Mouse (Mus musculus) frontal cortex, adult 2 months (tissue): Measurements from ENCODE around the gene Tfap2e. TPM values are rescaled to one million over a fixed set of nuclear protein-coding genes. Genes with fewer than 3 reads are reported as not detected.

Source experiments
- DNase-seq, 2 experiments: peaks; one replicate each; pipeline ENCODE4 v3.0.0; 2022; ENCODE audit warnings: low spot score in 1 of 2; ENCODE audit errors: extremely low spot score in 1 of 2
- polyA plus RNA-seq: library from polyadenylated mRNA; depleted of rRNA; stranded (reverse); fragments of >200 nt; gene quantifications from 2 replicates; pipeline ENCODE4 v1.2.3, GENCODE M21; 2012; rRNA removed

The Tfap2e gene
- 0.04 TPM in 1 of 2 replicates, not detected in the other for polyA plus RNA-seq

- no peak for DNase-seq
These were observed at the start of gene Tfap2e for GRCm38 (mm10) chr4:126736001-126736414. Gene Tfap2e, minus strand, starts transcription at chr4:126736240.

GRCm38 (mm10) chr4:126782996-126783395 lies 47.0 kb upstream of the Tfap2e start:
- peak; percentile 36 to 74 for DNase-seq

GRCm38 (mm10) chr4:126782512-126782911 lies 46.5 kb upstream of the Tfap2e start:
- no peak for DNase-seq

- no peak for DNase-seq
These were observed 45.8 kb upstream of the Tfap2e start for GRCm38 (mm10) chr4:126781871-126782270.

- peak in 1 of 2 experiments; percentile 45 for DNase-seq
These were observed 44.1 kb upstream of the Tfap2e start for GRCm38 (mm10) chr4:126779826-126780775.

GRCm38 (mm10) chr4:126779148-126779581 lies 43.1 kb upstream of the Tfap2e start:
- peak; percentile 19 to 48 for DNase-seq

- DNase-seq = no peak
These were observed 39.1 kb upstream of the Tfap2e start for GRCm38 (mm10) chr4:126775182-126775581.

GRCm38 (mm10) chr4:126773871-126774270 lies 37.8 kb upstream of the Tfap2e start:
- DNase-seq = no peak

GRCm38 (mm10) chr4:126770831-126771230 lies 34.8 kb upstream of the Tfap2e start:
- DNase-seq = no peak

GRCm38 (mm10) chr4:126769800-126770563 lies 33.9 kb upstream of the Tfap2e start:
- DNase-seq = no peak

GRCm38 (mm10) chr4:126763483-126763882 lies 27.4 kb upstream of the Tfap2e start:
- no peak for DNase-seq

- DNase-seq = no peak
These were observed 26.7 kb upstream of the Tfap2e start for GRCm38 (mm10) chr4:126762586-126763359.

- DNase-seq = no peak
These were observed 23.4 kb upstream of the Tfap2e start for GRCm38 (mm10) chr4:126759435-126759834.

- DNase-seq = no peak
These were observed 22.3 kb upstream of the Tfap2e start for GRCm38 (mm10) chr4:126758299-126758698.

GRCm38 (mm10) chr4:126756766-126757165 lies 20.7 kb upstream of the Tfap2e start:
- peak in 1 of 2 experiments; percentile 56 for DNase-seq

GRCm38 (mm10) chr4:126754736-126755374 lies 18.8 kb upstream of the Tfap2e start:
- no peak for DNase-seq

GRCm38 (mm10) chr4:126754231-126754611 lies 18.2 kb upstream of the Tfap2e start:
- no peak for DNase-seq

GRCm38 (mm10) chr4:126753268-126754230 lies 17.5 kb upstream of the Tfap2e start, which contains the start of the genes Ncdn and AU040320:
Gene Ncdn, minus strand, starts transcription at chr4:126753438.
Gene AU040320, plus strand, starts transcription at chr4:126753544.
- peak; percentile 95 to 98 for DNase-seq
